Mouse (Mus musculus): ENCODE data around the gene Ermp1.

GRCm38 (mm10) chr19:29610907-29611306, 37.3 kb downstream of the Ermp1 start:
- TF ChIP-seq CTCF (IDR thresholded peaks at IDR 0.05; ENCODE audit: control insufficient read depth, insufficient read depth, insufficient read length) (no peak), MYOG (IDR thresholded peaks at IDR 0.05; ENCODE audit: control insufficient read depth, extremely low read depth, insufficient read length) (no peak), FOSL1 (IDR thresholded peaks at IDR 0.05; ENCODE audit: insufficient read depth, low read length, poor library complexity, severe bottlenecking) (no peak), MAX (IDR thresholded peaks at IDR 0.05) (no peak), USF1 (IDR thresholded peaks at IDR 0.05; ENCODE audit: low read depth) (no peak), CEBPB (IDR thresholded peaks at IDR 0.05; ENCODE audit: low read depth) (no peak)

Data from C2C12 (cell line).